Mouse (Mus musculus): Measurements from ENCODE around the gene Hdgfl1. TPM values are rescaled to one million over a fixed set of nuclear protein-coding genes. Genes with fewer than 3 reads are reported as not detected.

Gene Hdgfl1
- total RNA-seq (2022) = not detected

- DNase-seq = no peak
Measured at GRCm38 (mm10) chr13:26769955-26770354, at the start of gene Hdgfl1. TSS of gene Hdgfl1 (minus strand) at chr13:26770165.

GRCm38 (mm10) chr13:26795460-26795859, 25.5 kb upstream of the Hdgfl1 start:
- no peak for DNase-seq

GRCm38 (mm10) chr13:26769424-26769823, 541 bp downstream of the Hdgfl1 start:
- no peak for DNase-seq

GRCm38 (mm10) chr13:26761966-26762803, 7.8 kb downstream of the Hdgfl1 start:
- no peak for DNase-seq

GRCm38 (mm10) chr13:26752863-26753262, 17.1 kb downstream of the Hdgfl1 start:
- DNase-seq = no peak

- no peak for DNase-seq
Measured at GRCm38 (mm10) chr13:26752414-26752813, 17.6 kb downstream of the Hdgfl1 start.

GRCm38 (mm10) chr13:26745760-26746457, 24.1 kb downstream of the Hdgfl1 start:
- DNase-seq = no peak

- no peak for DNase-seq
Measured at GRCm38 (mm10) chr13:26745059-26745759, 24.8 kb downstream of the Hdgfl1 start.

GRCm38 (mm10) chr13:26744068-26744467, 25.9 kb downstream of the Hdgfl1 start:
- DNase-seq = no peak

GRCm38 (mm10) chr13:26734981-26735380, 35.0 kb downstream of the Hdgfl1 start:
- no peak for DNase-seq

GRCm38 (mm10) chr13:26724250-26724649, 45.7 kb downstream of the Hdgfl1 start:
- no peak for DNase-seq

- DNase-seq = no peak
Measured at GRCm38 (mm10) chr13:26721333-26721732, 48.6 kb downstream of the Hdgfl1 start.

GRCm38 (mm10) chr13:26720917-26721316, 49.0 kb downstream of the Hdgfl1 start:
- no peak for DNase-seq

- no peak for DNase-seq
Measured at GRCm38 (mm10) chr13:26719146-26719715, 50.7 kb downstream of the Hdgfl1 start.
